Mouse (Mus musculus): ENCODE data around the gene Ifna6.
A peak's percentile ranks its signal among the peaks of the same experiment; 100 is the strongest.

GRCm38 (mm10) chr4:88867366-88867925 lies 40.2 kb downstream of the Ifna6 start:
- TF ChIP-seq POLR2A (IDR thresholded peaks at IDR 0.05; ENCODE audit: extremely low read depth, insufficient read depth, low read length) (no peak), CTCF (IDR thresholded peaks at IDR 0.05; ENCODE audit: low read depth, low read length) (peak; percentile 99)
